Mouse (Mus musculus): ENCODE measurements at regions not wholly inside any gene's neighbourhood (a gene's known extent, or its start where the extent isn't known, plus 50 kb on each side); places are given as distances from the start of the nearest gene placed in this dataset.

- DNase-seq: no peak
- no peaks in the 10 kb centered on the region for H3K36me3 ChIP-seq (replicated peaks; ENCODE audit: insufficient read depth, low read length)
- H3K4me3 ChIP-seq (ENCODE audit: low read depth, low read length): no peak overlapping the region
- ATAC-seq: no peak
- no peaks in the 10 kb centered on the region for H3K4me1 ChIP-seq (ENCODE audit: insufficient read depth)
- WGBS (ENCODE audit: insufficient replicate concordance): 78% methylated on average over 6 of the region's 6 CpGs
- no peak overlapping the region for H3K9ac ChIP-seq (replicated peaks)
- no peaks in the 10 kb centered on the region for H3K27me3 ChIP-seq (ENCODE audit: insufficient read depth, low read length)
- TF ChIP-seq EP300 (IDR thresholded peaks at IDR 0.05; ENCODE audit: low read depth) (no peak), CTCF (IDR thresholded peaks at IDR 0.05; ENCODE audit: low read depth) (no peak)
- H3K9me3 ChIP-seq (ENCODE audit: low read length): no peaks in the 10 kb centered on the region
- H3K4me2 ChIP-seq (ENCODE audit: low read depth, low read length): no peak overlapping the region
- no peak overlapping the region for H3K27ac ChIP-seq (ENCODE audit: low read depth)
Observed at GRCm38 (mm10) chr2:48499396-48499795, 314.5 kb upstream of the Acvr2a start.

DNA sequence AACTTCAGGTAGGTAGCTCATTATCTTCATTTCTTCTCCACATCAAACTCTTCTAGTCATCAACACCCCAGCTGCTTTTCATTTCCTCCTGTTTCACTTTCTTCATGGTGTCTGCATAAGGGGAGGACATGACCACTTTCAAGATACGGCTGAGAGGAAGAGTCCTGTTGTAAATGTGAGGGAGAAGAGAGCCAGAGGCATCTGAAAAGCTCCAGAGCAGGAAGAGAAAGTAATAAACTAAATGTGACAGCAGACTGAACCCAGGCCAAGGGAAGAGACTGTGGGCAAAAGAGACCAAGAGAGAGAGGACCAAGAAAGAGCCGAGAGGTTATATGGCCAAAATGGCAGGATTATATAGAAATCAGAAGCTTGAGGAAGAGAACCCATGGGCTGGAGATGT is 312.5 kb upstream of the Acvr2a start:
- no peak for ATAC-seq
- TF ChIP-seq EP300 (IDR thresholded peaks at IDR 0.05; ENCODE audit: low read depth) (no peak), CTCF (IDR thresholded peaks at IDR 0.05; ENCODE audit: low read depth) (no peak)
- H3K27ac ChIP-seq (ENCODE audit: low read depth): no peak overlapping the region
- no peaks in the 10 kb centered on the region for H3K9me3 ChIP-seq (ENCODE audit: low read length)
- H3K4me2 ChIP-seq (ENCODE audit: low read depth, low read length): no peak overlapping the region
- H3K9ac ChIP-seq (replicated peaks): no peak overlapping the region
- no peaks in the 10 kb centered on the region for H3K4me1 ChIP-seq (ENCODE audit: insufficient read depth)
- no peaks in the 10 kb centered on the region for H3K36me3 ChIP-seq (replicated peaks; ENCODE audit: insufficient read depth, low read length)
- H3K4me3 ChIP-seq (ENCODE audit: low read depth, low read length): no peak overlapping the region
- no peaks in the 10 kb centered on the region for H3K27me3 ChIP-seq (ENCODE audit: insufficient read depth, low read length)
- no peak for DNase-seq
- WGBS (ENCODE audit: insufficient replicate concordance): 47% methylated on average over 2 of the region's 2 CpGs

DNA sequence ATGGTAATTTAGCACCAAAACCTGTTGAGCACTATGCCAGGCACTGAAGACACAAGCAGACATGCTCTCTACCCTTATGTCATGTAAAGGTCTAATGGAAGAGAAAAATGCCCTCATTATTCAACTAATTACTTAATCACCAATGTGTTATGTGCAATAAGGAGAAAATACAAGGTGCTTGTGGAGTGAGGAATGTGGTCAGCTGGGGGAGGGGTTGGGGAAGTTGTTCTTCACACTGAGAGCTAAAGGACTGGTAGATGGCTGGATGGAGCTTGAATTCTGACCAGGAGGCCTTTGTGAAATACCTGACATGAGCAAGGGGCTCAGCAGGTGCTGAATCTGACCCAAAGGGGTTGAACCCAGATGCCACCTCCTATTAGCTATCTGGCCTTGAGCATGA is 300.1 kb upstream of the Acvr2a start:
- H3K4me2 ChIP-seq (ENCODE audit: low read depth, low read length): no peak overlapping the region
- ATAC-seq (no peak), DNase-seq (no peak)
- no peaks in the 10 kb centered on the region for H3K27me3 ChIP-seq (ENCODE audit: insufficient read depth, low read length)
- no peak overlapping the region for H3K9ac ChIP-seq (replicated peaks)
- H3K27ac ChIP-seq (ENCODE audit: low read depth): no peak overlapping the region
- H3K4me3 ChIP-seq (ENCODE audit: low read depth, low read length): no peak overlapping the region
- no peaks in the 10 kb centered on the region for H3K4me1 ChIP-seq (ENCODE audit: insufficient read depth)
- no peak for TF ChIP-seq CTCF (IDR thresholded peaks at IDR 0.05; ENCODE audit: low read depth)
- TF ChIP-seq EP300 (IDR thresholded peaks at IDR 0.05; ENCODE audit: low read depth): no peak
- H3K36me3 ChIP-seq (replicated peaks; ENCODE audit: insufficient read depth, low read length): no peaks in the 10 kb centered on the region
- H3K9me3 ChIP-seq (ENCODE audit: low read length): no peaks in the 10 kb centered on the region

GRCm38 (mm10) chr2:48519838-48520404 is 294.0 kb upstream of the Acvr2a start:
- whole genome bisulfite sequencing (ENCODE audit: insufficient replicate concordance): 55% methylated on average over 5 of the region's 5 CpGs
- DNase-seq: no peak

GRCm38 (mm10) chr2:48520535-48520971 is 293.4 kb upstream of the Acvr2a start:
- whole genome bisulfite sequencing (ENCODE audit: insufficient replicate concordance): 74% methylated on average over 2 of the region's 2 CpGs
- Histone ChIP-seq H3K27me3 (ENCODE audit: insufficient read depth, low read length) (no peaks in the 10 kb centered on the region), H3K9me3 (ENCODE audit: low read length) (no peaks in the 10 kb centered on the region), H3K4me1 (ENCODE audit: insufficient read depth) (no peaks in the 10 kb centered on the region), H3K9ac (replicated peaks) (no peak overlapping the region), H3K27ac (ENCODE audit: low read depth) (no peak overlapping the region), H3K4me2 (ENCODE audit: low read depth, low read length) (no peak overlapping the region), H3K36me3 (replicated peaks; ENCODE audit: insufficient read depth, low read length) (no peaks in the 10 kb centered on the region), H3K4me3 (ENCODE audit: low read depth, low read length) (no peak overlapping the region)
- DNase-seq (no peak), ATAC-seq (no peak)
- TF ChIP-seq CTCF (IDR thresholded peaks at IDR 0.05; ENCODE audit: low read depth) (no peak), EP300 (IDR thresholded peaks at IDR 0.05; ENCODE audit: low read depth) (no peak)

More at GRCm38 (mm10) chr2:48519838-48520404, 294.0 kb upstream of the Acvr2a start:
- no peaks in the 10 kb centered on the region for H3K27me3 ChIP-seq (ENCODE audit: insufficient read depth, low read length)
- H3K9me3 ChIP-seq (ENCODE audit: low read length): no peaks in the 10 kb centered on the region
- H3K4me2 ChIP-seq (ENCODE audit: low read depth, low read length): no peak overlapping the region
- H3K4me3 ChIP-seq (ENCODE audit: low read depth, low read length): no peak overlapping the region
- TF ChIP-seq CTCF (IDR thresholded peaks at IDR 0.05; ENCODE audit: low read depth): no peak
- no peak for TF ChIP-seq EP300 (IDR thresholded peaks at IDR 0.05; ENCODE audit: low read depth)
- H3K27ac ChIP-seq (ENCODE audit: low read depth): no peak overlapping the region
- no peaks in the 10 kb centered on the region for H3K4me1 ChIP-seq (ENCODE audit: insufficient read depth)
- no peak overlapping the region for H3K9ac ChIP-seq (replicated peaks)
- no peaks in the 10 kb centered on the region for H3K36me3 ChIP-seq (replicated peaks; ENCODE audit: insufficient read depth, low read length)
- no peak for ATAC-seq

DNA sequence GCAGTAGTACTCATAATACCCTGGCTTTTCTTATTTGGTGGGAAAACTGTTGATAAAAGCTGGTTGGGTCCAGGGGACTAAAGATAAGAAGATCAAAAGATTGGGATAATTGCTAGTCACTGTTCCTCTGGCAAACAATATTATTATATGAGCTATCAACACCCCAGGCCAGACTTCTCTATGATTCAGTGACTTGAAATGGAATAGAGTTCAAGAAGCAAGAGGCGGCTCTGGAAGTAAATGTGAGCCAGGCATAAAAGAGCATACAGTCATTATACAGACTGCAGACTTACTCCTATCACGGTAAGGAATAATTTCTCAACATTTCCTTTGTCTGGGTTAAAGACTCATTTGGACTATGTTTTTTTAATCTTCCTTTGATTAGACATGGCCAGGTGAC is 278.5 kb upstream of the Acvr2a start:
- ATAC-seq (no peak), DNase-seq (no peak)
- no peaks in the 10 kb centered on the region for H3K36me3 ChIP-seq (replicated peaks; ENCODE audit: insufficient read depth, low read length)
- no peak overlapping the region for H3K4me2 ChIP-seq (ENCODE audit: low read depth, low read length)
- 81% methylated on average over 2 of the region's 2 CpGs for WGBS (ENCODE audit: insufficient replicate concordance)
- H3K9me3 ChIP-seq (ENCODE audit: low read length): no peaks in the 10 kb centered on the region
- TF ChIP-seq EP300 (IDR thresholded peaks at IDR 0.05; ENCODE audit: low read depth) (no peak), CTCF (IDR thresholded peaks at IDR 0.05; ENCODE audit: low read depth) (no peak)
- no peaks in the 10 kb centered on the region for H3K4me1 ChIP-seq (ENCODE audit: insufficient read depth)
- H3K9ac ChIP-seq (replicated peaks): no peak overlapping the region
- no peak overlapping the region for H3K27ac ChIP-seq (ENCODE audit: low read depth)
- H3K4me3 ChIP-seq (ENCODE audit: low read depth, low read length): no peak overlapping the region
- no peaks in the 10 kb centered on the region for H3K27me3 ChIP-seq (ENCODE audit: insufficient read depth, low read length)

DNA sequence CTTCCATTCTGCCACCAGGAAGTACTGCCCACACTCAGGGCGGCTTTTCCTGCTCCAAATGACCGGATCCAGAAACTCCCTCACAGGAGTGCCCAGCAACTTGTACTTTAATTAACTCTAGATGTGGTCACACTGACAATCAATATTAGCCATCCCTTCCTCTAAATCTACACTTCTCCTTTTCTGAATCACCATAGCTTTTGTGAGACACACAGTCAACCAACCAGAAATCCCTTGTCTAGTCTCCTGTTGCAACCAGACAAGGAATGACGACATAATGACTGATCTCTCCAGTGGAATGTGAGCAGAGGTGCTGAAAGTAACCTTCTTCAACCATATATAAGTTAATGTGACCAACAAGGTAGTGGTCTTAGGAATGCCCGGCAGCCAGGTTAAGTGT is 277.0 kb upstream of the Acvr2a start:
- H3K27ac ChIP-seq (ENCODE audit: low read depth): no peak overlapping the region
- WGBS (ENCODE audit: insufficient replicate concordance): 61% methylated on average over 4 of the region's 4 CpGs
- H3K4me3 ChIP-seq (ENCODE audit: low read depth, low read length): no peak overlapping the region
- H3K36me3 ChIP-seq (replicated peaks; ENCODE audit: insufficient read depth, low read length): no peaks in the 10 kb centered on the region
- ATAC-seq (no peak), DNase-seq (no peak)
- no peak overlapping the region for H3K9ac ChIP-seq (replicated peaks)
- H3K4me2 ChIP-seq (ENCODE audit: low read depth, low read length): no peak overlapping the region
- H3K27me3 ChIP-seq (ENCODE audit: insufficient read depth, low read length): no peaks in the 10 kb centered on the region
- TF ChIP-seq EP300 (IDR thresholded peaks at IDR 0.05; ENCODE audit: low read depth): no peak
- no peak for TF ChIP-seq CTCF (IDR thresholded peaks at IDR 0.05; ENCODE audit: low read depth)
- H3K9me3 ChIP-seq (ENCODE audit: low read length): no peaks in the 10 kb centered on the region
- no peaks in the 10 kb centered on the region for H3K4me1 ChIP-seq (ENCODE audit: insufficient read depth)

Data from liver, postnatal 0 days (tissue).